Mouse (Mus musculus): ENCODE results near the gene Abhd17c. TPM values are rescaled to one million over a fixed set of nuclear protein-coding genes. Genes with fewer than 3 reads are reported as not detected.

Gene Abhd17c
- polyA plus RNA-seq, 1 experiment from 2014 or later, result 41.9 TPM

GRCm38 (mm10) chr7:84111716-84112350, 39.9 kb downstream of the Abhd17c start:
- Histone ChIP-seq H3K4me2 (ENCODE audit: low read length) (no peak overlapping the region), H3K27me3 (replicated peaks; ENCODE audit: control insufficient read depth, insufficient read depth, low read length) (no peaks in the 10 kb centered on the region), H3K9ac (ENCODE audit: low read length) (no peak overlapping the region), H3K36me3 (ENCODE audit: control insufficient read depth, insufficient read depth, low read length) (peaks cover 36% of the 10 kb centered on the region), H3K27ac (ENCODE audit: low read depth) (no peak overlapping the region), H3K4me3 (ENCODE audit: low read depth, low read length) (no peak overlapping the region), H3K4me1 (replicated peaks; ENCODE audit: control insufficient read depth, insufficient read depth, low read length) (peaks cover 6% of the 10 kb centered on the region; the same call in 1 of the 2 replicates), H3K9me3 (ENCODE audit: control insufficient read depth, low read length) (no peaks in the 10 kb centered on the region)
- 48% methylated on average over 10 of the region's 10 CpGs for WGBS
- ATAC-seq (replicated peaks; ENCODE audit: low FRiP score, low TSS enrichment, low read depth) (no peak), DNase-seq (ENCODE audit: low spot score) (no peak)

- Histone ChIP-seq H3K4me3 (ENCODE audit: low read depth, low read length) (no peak overlapping the region), H3K27ac (ENCODE audit: low read depth) (no peak overlapping the region), H3K9me3 (ENCODE audit: control insufficient read depth, low read length) (no peaks in the 10 kb centered on the region), H3K9ac (ENCODE audit: low read length) (no peak overlapping the region), H3K27me3 (replicated peaks; ENCODE audit: control insufficient read depth, insufficient read depth, low read length) (no peaks in the 10 kb centered on the region), H3K4me1 (replicated peaks; ENCODE audit: control insufficient read depth, insufficient read depth, low read length) (no peaks in the 10 kb centered on the region), H3K36me3 (ENCODE audit: control insufficient read depth, insufficient read depth, low read length) (peaks cover 18% of the 10 kb centered on the region), H3K4me2 (ENCODE audit: low read length) (no peak overlapping the region)
- DNase-seq (ENCODE audit: low spot score), result no peak
- no peak for ATAC-seq (replicated peaks; ENCODE audit: low FRiP score, low TSS enrichment, low read depth)
- 98% methylated on average over 1 of the region's 1 CpGs for WGBS
Measured at GRCm38 (mm10) chr7:84106942-84107341, 44.8 kb downstream of the Abhd17c start.

- 88% methylated on average over 1 of the region's 1 CpGs for WGBS
- DNase-seq (ENCODE audit: low spot score) (no peak), ATAC-seq (replicated peaks; ENCODE audit: low FRiP score, low TSS enrichment, low read depth) (no peak)
- H3K36me3 ChIP-seq (ENCODE audit: control insufficient read depth, insufficient read depth, low read length), result no peaks in the 10 kb centered on the region
- no peak overlapping the region for H3K4me2 ChIP-seq (ENCODE audit: low read length)
- H3K27me3 ChIP-seq (replicated peaks; ENCODE audit: control insufficient read depth, insufficient read depth, low read length), result no peaks in the 10 kb centered on the region
- H3K27ac ChIP-seq (ENCODE audit: low read depth), result no peak overlapping the region
- H3K4me1 ChIP-seq (replicated peaks; ENCODE audit: control insufficient read depth, insufficient read depth, low read length), result no peaks in the 10 kb centered on the region
- no peak overlapping the region for H3K9ac ChIP-seq (ENCODE audit: low read length)
- no peaks in the 10 kb centered on the region for H3K9me3 ChIP-seq (ENCODE audit: control insufficient read depth, low read length)
- no peak overlapping the region for H3K4me3 ChIP-seq (ENCODE audit: low read depth, low read length)
Measured at GRCm38 (mm10) chr7:84102589-84102988, 49.1 kb downstream of the Abhd17c start.

GRCm38 (mm10) chr7:84100672-84101071, 51.0 kb downstream of the Abhd17c start:
- no peak overlapping the region for H3K9ac ChIP-seq (ENCODE audit: low read length)
- no peak overlapping the region for H3K27ac ChIP-seq (ENCODE audit: low read depth)
- 82% methylated on average over 3 of the region's 3 CpGs for WGBS
- ATAC-seq (replicated peaks; ENCODE audit: low FRiP score, low TSS enrichment, low read depth) (no peak), DNase-seq (ENCODE audit: low spot score) (no peak)
- H3K4me2 ChIP-seq (ENCODE audit: low read length), result no peak overlapping the region
- no peaks in the 10 kb centered on the region for H3K27me3 ChIP-seq (replicated peaks; ENCODE audit: control insufficient read depth, insufficient read depth, low read length)
- no peaks in the 10 kb centered on the region for H3K4me1 ChIP-seq (replicated peaks; ENCODE audit: control insufficient read depth, insufficient read depth, low read length)
- H3K4me3 ChIP-seq (ENCODE audit: low read depth, low read length), result no peak overlapping the region
- no peaks in the 10 kb centered on the region for H3K9me3 ChIP-seq (ENCODE audit: control insufficient read depth, low read length)
- H3K36me3 ChIP-seq (ENCODE audit: control insufficient read depth, insufficient read depth, low read length), result no peaks in the 10 kb centered on the region

GRCm38 (mm10) chr7:84098098-84098497, 53.6 kb downstream of the Abhd17c start:
- Histone ChIP-seq H3K4me3 (ENCODE audit: low read depth, low read length) (no peak overlapping the region), H3K27me3 (replicated peaks; ENCODE audit: control insufficient read depth, insufficient read depth, low read length) (no peaks in the 10 kb centered on the region), H3K4me2 (ENCODE audit: low read length) (no peak overlapping the region), H3K9me3 (ENCODE audit: control insufficient read depth, low read length) (no peaks in the 10 kb centered on the region), H3K4me1 (replicated peaks; ENCODE audit: control insufficient read depth, insufficient read depth, low read length) (no peaks in the 10 kb centered on the region), H3K9ac (ENCODE audit: low read length) (no peak overlapping the region), H3K36me3 (ENCODE audit: control insufficient read depth, insufficient read depth, low read length) (no peaks in the 10 kb centered on the region), H3K27ac (ENCODE audit: low read depth) (no peak overlapping the region)
- DNase-seq (ENCODE audit: low spot score) (no peak), ATAC-seq (replicated peaks; ENCODE audit: low FRiP score, low TSS enrichment, low read depth) (no peak)
- WGBS, result 89% methylated on average over 1 of the region's 1 CpGs

- no peaks in the 10 kb centered on the region for H3K36me3 ChIP-seq (ENCODE audit: control insufficient read depth, insufficient read depth, low read length)
- no peak overlapping the region for H3K9ac ChIP-seq (ENCODE audit: low read length)
- 69% methylated on average over 6 of the region's 6 CpGs for WGBS
- DNase-seq (ENCODE audit: low spot score) (no peak), ATAC-seq (replicated peaks; ENCODE audit: low FRiP score, low TSS enrichment, low read depth) (no peak)
- H3K9me3 ChIP-seq (ENCODE audit: control insufficient read depth, low read length), result no peaks in the 10 kb centered on the region
- H3K27ac ChIP-seq (ENCODE audit: low read depth), result no peak overlapping the region
- H3K4me1 ChIP-seq (replicated peaks; ENCODE audit: control insufficient read depth, insufficient read depth, low read length), result no peaks in the 10 kb centered on the region
- no peak overlapping the region for H3K4me2 ChIP-seq (ENCODE audit: low read length)
- no peaks in the 10 kb centered on the region for H3K27me3 ChIP-seq (replicated peaks; ENCODE audit: control insufficient read depth, insufficient read depth, low read length)
- H3K4me3 ChIP-seq (ENCODE audit: low read depth, low read length), result no peak overlapping the region
Measured at GRCm38 (mm10) chr7:84096501-84096900, 55.2 kb downstream of the Abhd17c start.

- Histone ChIP-seq H3K9ac (ENCODE audit: low read length) (no peak overlapping the region), H3K27ac (ENCODE audit: low read depth) (no peak overlapping the region), H3K27me3 (replicated peaks; ENCODE audit: control insufficient read depth, insufficient read depth, low read length) (peaks cover 11% of the 10 kb centered on the region), H3K4me2 (ENCODE audit: low read length) (no peak overlapping the region), H3K36me3 (ENCODE audit: control insufficient read depth, insufficient read depth, low read length) (no peaks in the 10 kb centered on the region), H3K4me1 (replicated peaks; ENCODE audit: control insufficient read depth, insufficient read depth, low read length) (peaks cover 3% of the 10 kb centered on the region; the same call in 1 of the 2 replicates), H3K9me3 (ENCODE audit: control insufficient read depth, low read length) (no peaks in the 10 kb centered on the region), H3K4me3 (ENCODE audit: low read depth, low read length) (no peak overlapping the region)
- WGBS, result 67% methylated on average over 4 of the region's 4 CpGs
- DNase-seq (ENCODE audit: low spot score), result no peak
- ATAC-seq (replicated peaks; ENCODE audit: low FRiP score, low TSS enrichment, low read depth), result no peak
Measured at GRCm38 (mm10) chr7:84090793-84091192, 60.9 kb downstream of the Abhd17c start.

GRCm38 (mm10) chr7:84089777-84090176, 61.9 kb downstream of the Abhd17c start:
- no peak overlapping the region for H3K4me2 ChIP-seq (ENCODE audit: low read length)
- no peak overlapping the region for H3K27ac ChIP-seq (ENCODE audit: low read depth)
- no peak overlapping the region for H3K9ac ChIP-seq (ENCODE audit: low read length)
- H3K9me3 ChIP-seq (ENCODE audit: control insufficient read depth, low read length), result no peaks in the 10 kb centered on the region
- ATAC-seq (replicated peaks; ENCODE audit: low FRiP score, low TSS enrichment, low read depth) (no peak), DNase-seq (ENCODE audit: low spot score) (no peak)
- no peaks in the 10 kb centered on the region for H3K36me3 ChIP-seq (ENCODE audit: control insufficient read depth, insufficient read depth, low read length)
- H3K27me3 ChIP-seq (replicated peaks; ENCODE audit: control insufficient read depth, insufficient read depth, low read length), result peaks cover 22% of the 10 kb centered on the region
- peaks cover 10% of the 10 kb centered on the region for H3K4me1 ChIP-seq (replicated peaks; ENCODE audit: control insufficient read depth, insufficient read depth, low read length)
- H3K4me3 ChIP-seq (ENCODE audit: low read depth, low read length), result no peak overlapping the region
- 16% methylated on average over 1 of the region's 1 CpGs for WGBS

GRCm38 (mm10) chr7:84088971-84089370, 62.7 kb downstream of the Abhd17c start:
- no peak overlapping the region for H3K27ac ChIP-seq (ENCODE audit: low read depth)
- H3K4me3 ChIP-seq (ENCODE audit: low read depth, low read length), result no peak overlapping the region
- no peak overlapping the region for H3K9ac ChIP-seq (ENCODE audit: low read length)
- peaks cover 10% of the 10 kb centered on the region for H3K4me1 ChIP-seq (replicated peaks; ENCODE audit: control insufficient read depth, insufficient read depth, low read length)
- WGBS, result 8% methylated on average over 4 of the region's 4 CpGs
- ATAC-seq (replicated peaks; ENCODE audit: low FRiP score, low TSS enrichment, low read depth) (no peak), DNase-seq (ENCODE audit: low spot score) (peak; percentile 82)
- H3K27me3 ChIP-seq (replicated peaks; ENCODE audit: control insufficient read depth, insufficient read depth, low read length), result peaks cover 23% of the 10 kb centered on the region
- no peak overlapping the region for H3K4me2 ChIP-seq (ENCODE audit: low read length)
- no peaks in the 10 kb centered on the region for H3K9me3 ChIP-seq (ENCODE audit: control insufficient read depth, low read length)
- no peaks in the 10 kb centered on the region for H3K36me3 ChIP-seq (ENCODE audit: control insufficient read depth, insufficient read depth, low read length)

Data from intestine, embryonic 14.5 days (tissue).